Mouse (Mus musculus) T-helper 2 cell (primary cell): ENCODE results near the gene Tead1.

Experiments
- in situ Hi-C: fragments of 300-600 bp; cut with MboI, MseI; formaldehyde crosslinking; loops from one replicate; pipeline ENCODE4 v1.15.1; 2025; ENCODE audit warnings: high pct_unique_total_duplicates

Tead1 gene

GRCm38 (mm10) chr7:112813731-112814306 lies 134.7 kb downstream of the Tead1 start:
- in situ Hi-C loops, result no loop called here

- in situ Hi-C loops, result no loop called here
Measured at GRCm38 (mm10) chr7:112816016-112816415, 136.9 kb downstream of the Tead1 start.

- in situ Hi-C loops, result no loop called here
Measured at GRCm38 (mm10) chr7:112819833-112820232, 140.7 kb downstream of the Tead1 start.

- in situ Hi-C loops, result no loop called here
Measured at GRCm38 (mm10) chr7:112822879-112823278, 143.8 kb downstream of the Tead1 start.

GRCm38 (mm10) chr7:112823621-112824020 lies 144.5 kb downstream of the Tead1 start:
- in situ Hi-C loops, result no loop called here

GRCm38 (mm10) chr7:112825339-112825781 lies 146.2 kb downstream of the Tead1 start:
- in situ Hi-C loops, result no loop called here

GRCm38 (mm10) chr7:112826114-112826911 lies 147.2 kb downstream of the Tead1 start:
- in situ Hi-C loops, result no loop called here

- in situ Hi-C loops, result no loop called here
Measured at GRCm38 (mm10) chr7:112828016-112828695, 149.0 kb downstream of the Tead1 start.

GRCm38 (mm10) chr7:112828696-112829022 lies 149.5 kb downstream of the Tead1 start:
- in situ Hi-C loops, result no loop called here

GRCm38 (mm10) chr7:112830946-112831345 lies 151.8 kb downstream of the Tead1 start:
- in situ Hi-C loops, result no loop called here

GRCm38 (mm10) chr7:112831446-112831845 lies 152.3 kb downstream of the Tead1 start:
- in situ Hi-C loops, result no loop called here

- in situ Hi-C loops, result no loop called here
Measured at GRCm38 (mm10) chr7:112833132-112833531, 154.0 kb downstream of the Tead1 start.

- in situ Hi-C loops, result no loop called here
Measured at GRCm38 (mm10) chr7:112836076-112836475, 157.0 kb downstream of the Tead1 start.

- in situ Hi-C loops, result no loop called here
Measured at GRCm38 (mm10) chr7:112838131-112838530, 159.0 kb downstream of the Tead1 start.

- in situ Hi-C loops, result no loop called here
Measured at GRCm38 (mm10) chr7:112840351-112840750, 161.2 kb downstream of the Tead1 start.

GRCm38 (mm10) chr7:112840890-112841289 lies 161.8 kb downstream of the Tead1 start:
- in situ Hi-C loops, result no loop called here

- in situ Hi-C loops, result no loop called here
Measured at GRCm38 (mm10) chr7:112841484-112841883, 162.4 kb downstream of the Tead1 start.

GRCm38 (mm10) chr7:112841886-112842285 lies 162.8 kb downstream of the Tead1 start:
- in situ Hi-C loops, result no loop called here

- in situ Hi-C loops, result no loop called here
Measured at GRCm38 (mm10) chr7:112851281-112851744, 172.2 kb downstream of the Tead1 start.

GRCm38 (mm10) chr7:112852149-112852839 lies 173.2 kb downstream of the Tead1 start:
- in situ Hi-C loops, result no loop called here

- in situ Hi-C loops, result no loop called here
Measured at GRCm38 (mm10) chr7:112853857-112854256, 174.7 kb downstream of the Tead1 start.

- in situ Hi-C loops, result no loop called here
Measured at GRCm38 (mm10) chr7:112854516-112854915, 175.4 kb downstream of the Tead1 start.
